Mouse (Mus musculus) embryonic facial prominence, embryonic 11.5 days (tissue): ENCODE data around the gene Ipo4. TPM values are rescaled to one million over a fixed set of nuclear protein-coding genes. Genes with fewer than 3 reads are reported as not detected.

ENCODE experiments used
- ATAC-seq: fragments of 200-750 bp; cut with Nextera tagmentation; replicated peaks from 2 replicates; pipeline ENCODE4 v1.8.0; 2017; ENCODE audit warnings: low read depth; ENCODE audit not compliant: insufficient number of reproducible peaks, low FRiP score, low TSS enrichment
- DNase-seq: peaks from one replicate; pipeline ENCODE4 v3.0.0-alpha.2; 2015; ENCODE audit warnings: low spot score
- H3K27ac ChIP-seq: fragments of 300-500 bp; sonication (generic); replicated peaks from 2 replicates; pipeline ENCODE4 v1.5.1; 2014; ENCODE audit warnings: mild to moderate bottlenecking, low read depth, low read length, control low read depth
- H3K27me3 ChIP-seq: fragments of 300-500 bp; sonication (generic); 2 replicates; pipeline ENCODE4 v1.6.1; 2014; ENCODE audit warnings: mild to moderate bottlenecking, low read length, moderate library complexity, mixed read lengths; ENCODE audit not compliant: control insufficient read depth, insufficient read depth
- H3K36me3 ChIP-seq: fragments of 300-500 bp; sonication (generic); replicated peaks from 2 replicates; pipeline ENCODE4 v1.6.1; 2014; ENCODE audit warnings: low read depth, mild to moderate bottlenecking, low read length, moderate library complexity, mixed read lengths; ENCODE audit not compliant: control insufficient read depth, insufficient read depth
- H3K4me1 ChIP-seq: fragments of 300-500 bp; sonication (generic); 2 replicates; pipeline ENCODE4 v1.6.1; 2014; ENCODE audit warnings: low read length, mixed read lengths; ENCODE audit not compliant: control insufficient read depth, insufficient read depth
- H3K4me2 ChIP-seq: fragments of 300-500 bp; sonication (generic); 2 replicates; pipeline ENCODE4 v1.6.1; 2014; ENCODE audit warnings: low read depth, mild to moderate bottlenecking, control low read depth, low read length, moderate library complexity
- H3K4me3 ChIP-seq: fragments of 300-500 bp; sonication (generic); 2 replicates; pipeline ENCODE4 v1.5.1; 2014; ENCODE audit warnings: low read depth, low read length, control low read depth
- H3K9ac ChIP-seq: fragments of 300-500 bp; sonication (generic); replicated peaks from 2 replicates; pipeline ENCODE4 v1.6.1; 2014; ENCODE audit warnings: mild to moderate bottlenecking, control low read depth, low read length
- H3K9me3 ChIP-seq: fragments of 300-500 bp; sonication (generic); replicated peaks from 2 replicates; pipeline ENCODE4 v1.6.1; 2016; ENCODE audit warnings: mild to moderate bottlenecking, low read length, inconsistent platforms, mixed read lengths; ENCODE audit not compliant: control insufficient read depth
- WGBS: fragments of 180-500 bp; shearing (Covaris S2); extraction: QIAGEN DNeasy Blood & Tissue Kit; methylation state at CpG from one replicate; pipeline ENCODE4 v1.1.7; 2014; 5-methylcytosine and 5-hydroxymethylcytosine counted together
- polyA plus RNA-seq: library from polyadenylated mRNA; unstranded; fragments of >200 nt; fragmentation: Nextera tagmentation; extraction: Ambion mirVana; gene quantifications from 2 replicates; pipeline ENCODE4 v1.2.1, GENCODE M21; 2014

Ipo4 gene
- polyA plus RNA-seq, 1 experiment from 2014 or later, result 85.0 TPM

GRCm38 (mm10) chr14:55660636-55661035, 24.9 kb upstream of the Ipo4 start:
- H3K4me3 ChIP-seq, result peak overlapping the region; percentile 70; the same call in 1 of the 2 replicates
- ATAC-seq (no peak), DNase-seq (no peak)
- H3K9me3 ChIP-seq, result no peaks in the 10 kb centered on the region
- peak overlapping the region; percentile 31; the same call in 1 of the 2 replicates for H3K4me2 ChIP-seq
- no peaks in the 10 kb centered on the region for H3K27me3 ChIP-seq
- H3K9ac ChIP-seq, result no peak overlapping the region
- H3K4me1 ChIP-seq, result no peaks in the 10 kb centered on the region
- no peaks in the 10 kb centered on the region; the same call in 1 of the 2 replicates for H3K36me3 ChIP-seq
- no peak overlapping the region for H3K27ac ChIP-seq
- 47% methylated on average over 2 of the region's 2 CpGs for WGBS

- H3K4me3 ChIP-seq, result peak within 1 kb of the TSS; percentile 70
- H3K27me3 ChIP-seq, result no peaks in the 10 kb centered on the region
- ATAC-seq (peak; percentile 76), DNase-seq (peak; percentile 93)
- H3K9me3 ChIP-seq, result no peaks in the 10 kb centered on the region
- H3K27ac ChIP-seq, result no peak within 1 kb of the TSS
- peak within 1 kb of the TSS; percentile 31 for H3K4me2 ChIP-seq
- H3K4me1 ChIP-seq, result no peaks in the 10 kb centered on the region
- H3K36me3 ChIP-seq, result no peaks in the 10 kb centered on the region; the same call in 1 of the 2 replicates
- under 1% methylated on average over 39 of the region's 39 CpGs for WGBS
- H3K9ac ChIP-seq, result peak within 1 kb of the TSS; percentile 80
These were observed 24.3 kb upstream of the Ipo4 start, which contains the start of gene Mdp1 for GRCm38 (mm10) chr14:55659960-55660573. Gene Mdp1 (minus strand): TSS chr14:55660508.

- Histone ChIP-seq H3K4me1 (no peaks in the 10 kb centered on the region), H3K36me3 (no peaks in the 10 kb centered on the region; the same call in 1 of the 2 replicates), H3K4me3 (no peak overlapping the region), H3K9me3 (no peaks in the 10 kb centered on the region), H3K27ac (no peak overlapping the region), H3K4me2 (no peak overlapping the region), H3K9ac (no peak overlapping the region), H3K27me3 (no peaks in the 10 kb centered on the region)
- 96% methylated on average over 5 of the region's 5 CpGs for WGBS
- ATAC-seq, result no peak
- DNase-seq, result no peak
These were observed 22.3 kb upstream of the Ipo4 start for GRCm38 (mm10) chr14:55658011-55658410.

- H3K4me1 ChIP-seq, result no peaks in the 10 kb centered on the region
- no peak overlapping the region for H3K27ac ChIP-seq
- no peak for DNase-seq
- H3K36me3 ChIP-seq, result no peaks in the 10 kb centered on the region; the same call in 1 of the 2 replicates
- no peak for ATAC-seq
- no peaks in the 10 kb centered on the region for H3K27me3 ChIP-seq
- WGBS, result 81% methylated on average over 3 of the region's 3 CpGs
- H3K9me3 ChIP-seq, result no peaks in the 10 kb centered on the region
- H3K4me2 ChIP-seq, result no peak overlapping the region
- H3K4me3 ChIP-seq, result no peak overlapping the region
- no peak overlapping the region for H3K9ac ChIP-seq
These were observed 21.2 kb upstream of the Ipo4 start for GRCm38 (mm10) chr14:55656935-55657334.

- no peak overlapping the region for H3K4me3 ChIP-seq
- H3K36me3 ChIP-seq, result no peaks in the 10 kb centered on the region
- no peak for DNase-seq
- no peak overlapping the region for H3K27ac ChIP-seq
- H3K9me3 ChIP-seq, result no peaks in the 10 kb centered on the region
- WGBS, result 92% methylated on average over 7 of the region's 7 CpGs
- H3K4me1 ChIP-seq, result no peaks in the 10 kb centered on the region
- no peak overlapping the region for H3K9ac ChIP-seq
- H3K27me3 ChIP-seq, result no peaks in the 10 kb centered on the region
- H3K4me2 ChIP-seq, result no peak overlapping the region
- no peak for ATAC-seq
These were observed 15.8 kb upstream of the Ipo4 start for GRCm38 (mm10) chr14:55651528-55651927.

GRCm38 (mm10) chr14:55649884-55650283, 14.1 kb upstream of the Ipo4 start, which contains the start of gene Tssk4:
Gene Tssk4 (plus strand): TSS chr14:55650184.
- Histone ChIP-seq H3K27me3 (no peaks in the 10 kb centered on the region), H3K36me3 (no peaks in the 10 kb centered on the region), H3K4me2 (no peak within 1 kb of the TSS), H3K4me3 (no peak within 1 kb of the TSS), H3K9ac (no peak within 1 kb of the TSS), H3K9me3 (no peaks in the 10 kb centered on the region), H3K27ac (no peak within 1 kb of the TSS), H3K4me1 (no peaks in the 10 kb centered on the region)
- WGBS, result 88% methylated on average over 2 of the region's 2 CpGs
- ATAC-seq, result no peak
- no peak for DNase-seq

GRCm38 (mm10) chr14:55644261-55644888, 8.6 kb upstream of the Ipo4 start:
- DNase-seq, result no peak
- WGBS, result 22% methylated on average over 17 of the region's 17 CpGs
- H3K4me2 ChIP-seq, result peak overlapping the region; percentile 50
- H3K9me3 ChIP-seq, result no peaks in the 10 kb centered on the region
- H3K36me3 ChIP-seq, result no peaks in the 10 kb centered on the region; the same call in 1 of the 2 replicates
- no peaks in the 10 kb centered on the region for H3K27me3 ChIP-seq
- no peaks in the 10 kb centered on the region for H3K4me1 ChIP-seq
- peak overlapping the region; percentile 96 for H3K9ac ChIP-seq
- no peak for ATAC-seq
- peak overlapping the region; percentile 93 for H3K4me3 ChIP-seq
- H3K27ac ChIP-seq, result no peak overlapping the region
